Mouse (Mus musculus): ENCODE results near the gene Actr1b.
A peak's percentile ranks its signal among the peaks of the same experiment; 100 is the strongest.

The Actr1b gene

GRCm38 (mm10) chr1:36714311-36714710 is at the start of gene Actr1b:
Gene Actr1b (minus strand): TSS chr1:36714422.
- no peak for DNase-seq

DNA sequence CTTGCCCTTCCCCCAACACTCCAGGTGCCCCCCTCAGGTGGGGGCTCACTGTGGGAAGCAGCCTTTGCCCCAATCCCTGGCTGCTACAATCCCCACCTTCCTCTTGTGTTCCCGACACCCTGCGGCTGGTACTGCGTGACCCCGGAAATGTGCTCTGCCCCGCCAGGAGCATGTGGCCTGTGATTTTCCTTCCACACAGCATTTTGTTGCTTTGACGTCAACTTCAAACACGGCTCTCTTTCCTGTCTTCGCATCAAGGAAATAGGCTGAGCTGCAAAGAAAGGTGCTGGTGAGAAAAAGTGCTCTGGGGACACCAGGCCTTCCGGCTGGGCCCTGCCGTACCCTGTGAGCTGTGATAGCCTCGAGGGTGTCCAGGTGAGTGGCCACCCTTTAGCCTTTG is 47.3 kb upstream of the Actr1b start, which contains the start of gene Zap70:
Zap70 (plus strand) TSS at position 231 of the 400 bp plus-strand sequence.
- no peak for DNase-seq

DNA sequence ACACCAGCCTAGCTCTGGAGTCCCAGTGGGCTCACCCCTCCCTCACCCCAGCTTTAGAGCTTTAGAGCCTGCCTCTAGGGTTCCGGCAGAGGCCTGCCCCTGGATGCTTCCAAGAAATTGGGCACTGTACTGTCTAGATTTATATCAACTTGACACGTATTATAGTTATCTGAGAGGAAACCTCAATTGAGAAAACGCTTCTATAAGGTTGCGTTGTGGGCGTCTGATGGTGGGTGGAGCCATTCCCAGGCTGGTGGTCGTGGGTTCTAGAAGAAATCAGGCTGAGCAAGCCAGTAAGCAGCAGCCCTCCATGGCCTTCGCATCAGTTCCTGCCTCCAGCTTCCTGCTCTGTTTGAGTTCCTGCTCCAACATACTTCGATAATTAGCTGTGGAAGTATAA is 46.8 kb upstream of the Actr1b start:
- DNase-seq = no peak

GRCm38 (mm10) chr1:36760401-36760800 is 46.2 kb upstream of the Actr1b start:
- no peak for DNase-seq

GRCm38 (mm10) chr1:36759076-36759475 is 44.9 kb upstream of the Actr1b start:
- DNase-seq = no peak

DNA sequence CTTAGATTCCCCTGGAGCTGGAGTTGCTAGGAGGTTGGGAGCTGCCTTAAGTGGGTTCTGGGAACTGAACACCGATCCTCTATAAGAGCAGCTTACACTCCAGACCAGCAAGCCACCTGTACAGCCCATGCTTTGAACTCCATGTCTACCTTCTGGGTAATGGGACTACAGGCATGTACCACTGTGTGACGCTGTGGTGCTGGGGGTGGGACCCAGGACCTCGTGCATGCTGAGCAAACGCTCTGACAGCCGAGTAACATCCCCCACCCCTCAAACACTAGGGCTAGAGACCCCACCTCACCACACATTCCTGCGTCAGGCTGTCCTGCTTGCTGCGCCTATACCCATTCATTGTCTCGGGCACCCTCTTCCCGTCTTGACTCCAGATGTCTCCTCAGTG is 44.3 kb upstream of the Actr1b start:
- no peak for DNase-seq

GRCm38 (mm10) chr1:36753932-36754675 is 39.9 kb upstream of the Actr1b start:
- no peak for DNase-seq

DNA sequence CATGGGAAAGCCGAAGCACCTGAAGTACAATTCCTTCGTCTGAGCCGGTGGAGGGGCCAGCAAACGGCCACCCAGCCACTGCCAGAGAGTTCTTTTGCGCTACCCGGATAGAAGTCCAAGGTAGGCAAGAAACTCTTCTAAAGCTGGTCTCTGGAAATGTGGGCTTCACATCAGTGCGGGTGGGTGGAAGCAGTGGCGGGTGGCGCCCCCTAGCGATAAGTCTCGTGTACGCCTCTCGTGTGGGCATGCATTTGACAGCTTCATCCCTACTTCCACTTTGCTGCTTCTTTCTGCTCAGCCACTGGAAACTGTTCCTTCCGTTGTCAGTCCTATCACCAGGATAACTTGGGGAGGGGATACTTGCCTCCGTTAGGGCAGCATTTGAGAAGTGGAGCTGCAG is 32.2 kb upstream of the Actr1b start:
- DNase-seq = no peak

DNA sequence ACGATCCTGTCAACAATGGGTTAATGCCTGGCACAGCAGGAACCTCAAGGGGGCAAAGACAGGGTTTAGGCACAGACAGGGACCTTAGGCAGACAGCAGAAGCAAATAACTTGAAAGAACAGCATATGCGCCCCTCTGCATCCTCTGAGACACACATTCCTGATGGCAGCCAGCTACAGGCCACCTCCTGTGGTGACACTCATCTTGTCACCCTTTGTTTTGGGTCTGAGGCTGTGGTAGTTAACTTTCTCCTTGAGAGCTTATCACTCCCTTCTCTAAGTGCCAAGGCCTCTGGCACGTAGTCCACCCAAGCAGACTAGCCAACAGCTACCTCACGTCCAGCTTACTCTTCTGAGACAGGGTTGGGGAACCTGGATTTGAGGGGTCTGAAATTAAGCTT is 31.4 kb upstream of the Actr1b start:
- DNase-seq = no peak

GRCm38 (mm10) chr1:36744268-36744944 is 30.2 kb upstream of the Actr1b start:
- peak; percentile 84 for DNase-seq

GRCm38 (mm10) chr1:36743046-36743445 is 28.8 kb upstream of the Actr1b start:
- DNase-seq = no peak

- DNase-seq = no peak
Observed at GRCm38 (mm10) chr1:36739231-36739630, 25.0 kb upstream of the Actr1b start.

DNA sequence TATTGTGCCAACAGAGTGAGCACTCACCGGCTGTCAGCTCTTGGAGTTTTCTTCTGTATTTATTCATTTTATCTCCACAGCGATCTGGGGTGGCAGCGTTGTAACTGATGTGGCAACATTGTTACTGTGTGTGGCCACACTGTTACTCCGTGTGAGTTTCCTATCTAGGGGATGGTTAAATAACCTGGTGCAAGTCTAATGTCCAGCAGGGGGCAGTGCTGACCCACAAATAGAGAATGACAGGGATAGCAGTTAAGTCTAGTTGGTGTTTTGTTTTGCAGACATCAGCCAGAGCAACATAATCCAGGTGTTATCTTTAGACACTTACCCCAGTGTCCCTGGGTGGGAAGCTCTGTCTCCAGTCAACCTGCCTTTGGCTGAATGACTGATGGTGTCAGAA is 23.1 kb upstream of the Actr1b start:
- DNase-seq = peak; percentile 84

DNA sequence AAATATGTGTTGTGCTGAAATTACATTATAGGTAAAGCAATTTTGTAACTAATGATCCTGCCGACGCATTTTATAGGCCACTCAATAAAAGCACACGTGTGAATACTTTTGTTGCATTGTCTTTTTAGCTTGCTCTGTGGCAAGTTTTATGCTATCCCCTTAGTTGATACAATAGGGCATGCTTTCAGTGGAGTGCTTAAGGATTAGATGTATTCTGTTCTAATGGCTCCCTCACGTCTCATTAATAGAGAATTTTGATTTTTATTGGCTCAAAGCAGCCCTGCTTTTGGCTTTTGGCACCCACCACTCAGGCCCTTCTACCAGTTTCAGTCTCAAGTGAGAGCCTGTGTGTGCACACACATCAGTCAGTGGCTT is 9.8 kb upstream of the Actr1b start:
- no peak for DNase-seq

DNA sequence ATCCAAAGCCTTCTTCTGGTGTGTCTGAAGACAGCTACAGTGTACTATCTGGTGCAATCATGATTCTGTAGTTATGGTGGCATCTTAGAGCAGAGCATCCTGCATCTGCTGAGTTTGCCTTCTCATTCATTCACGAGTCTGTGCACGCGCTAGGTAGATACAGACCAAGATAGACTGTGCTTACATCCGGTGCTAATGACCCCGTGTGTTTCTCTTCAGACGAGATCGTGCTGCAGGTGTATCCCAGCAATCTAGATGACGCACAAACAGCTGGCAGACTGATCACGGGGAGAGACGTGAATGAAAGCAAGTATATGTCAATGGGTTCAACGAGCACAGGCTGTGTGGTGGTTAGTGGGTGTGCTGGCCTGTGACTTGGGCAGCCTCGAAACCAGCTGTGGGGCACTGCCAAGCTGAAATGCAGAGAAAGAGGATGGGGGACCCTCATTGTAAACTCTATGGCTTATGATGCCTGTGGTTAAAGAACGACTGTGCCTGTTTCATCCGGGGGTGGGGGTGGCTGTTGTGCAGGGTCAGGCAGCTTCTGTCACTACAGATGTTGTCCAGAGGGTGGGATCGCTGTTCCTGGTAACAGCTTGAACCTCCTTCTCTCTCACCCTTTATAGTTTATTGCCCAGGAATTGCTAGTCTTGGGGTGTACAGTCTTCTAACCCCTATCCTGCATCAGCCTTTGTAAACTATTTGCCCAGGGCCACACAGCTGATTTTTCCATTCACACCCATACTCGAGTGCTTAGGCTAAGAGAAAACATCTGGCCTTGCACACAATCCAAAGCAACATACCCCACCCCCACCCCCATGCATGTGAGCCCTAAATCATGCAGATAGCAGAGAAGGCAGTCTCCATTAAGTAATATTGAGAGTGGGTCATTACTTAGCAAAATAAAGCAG is 9.2 kb upstream of the Actr1b start:
- no peak for DNase-seq

DNA sequence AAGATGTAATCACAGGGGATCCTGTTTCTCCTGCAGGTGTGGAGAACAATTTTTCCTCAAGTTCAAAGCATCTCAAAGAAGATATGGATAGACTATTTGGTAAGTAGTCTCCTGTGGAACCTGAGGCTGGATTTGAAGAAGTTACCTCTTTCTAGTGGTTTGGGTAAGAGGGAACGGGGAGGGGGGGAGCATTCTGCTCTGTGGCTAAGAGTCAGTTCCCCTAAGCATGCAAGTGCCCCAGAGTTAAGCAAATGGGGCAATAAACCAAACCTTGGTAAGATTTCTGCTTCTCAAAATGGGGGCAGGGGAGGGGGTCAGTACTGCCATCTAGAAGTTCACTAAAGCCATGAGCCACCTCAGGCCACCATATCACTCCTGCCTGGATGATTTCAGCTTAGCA is 4.6 kb upstream of the Actr1b start:
- DNase-seq = no peak

- DNase-seq = peak; percentile 21
Observed at GRCm38 (mm10) chr1:36711104-36711503, 3.1 kb downstream of the Actr1b start.

GRCm38 (mm10) chr1:36709854-36710280 is 4.4 kb downstream of the Actr1b start, which contains the start of gene 4933424G06Rik:
Gene 4933424G06Rik (plus strand): TSS chr1:36710149.
- peak; percentile 99 for DNase-seq

DNA sequence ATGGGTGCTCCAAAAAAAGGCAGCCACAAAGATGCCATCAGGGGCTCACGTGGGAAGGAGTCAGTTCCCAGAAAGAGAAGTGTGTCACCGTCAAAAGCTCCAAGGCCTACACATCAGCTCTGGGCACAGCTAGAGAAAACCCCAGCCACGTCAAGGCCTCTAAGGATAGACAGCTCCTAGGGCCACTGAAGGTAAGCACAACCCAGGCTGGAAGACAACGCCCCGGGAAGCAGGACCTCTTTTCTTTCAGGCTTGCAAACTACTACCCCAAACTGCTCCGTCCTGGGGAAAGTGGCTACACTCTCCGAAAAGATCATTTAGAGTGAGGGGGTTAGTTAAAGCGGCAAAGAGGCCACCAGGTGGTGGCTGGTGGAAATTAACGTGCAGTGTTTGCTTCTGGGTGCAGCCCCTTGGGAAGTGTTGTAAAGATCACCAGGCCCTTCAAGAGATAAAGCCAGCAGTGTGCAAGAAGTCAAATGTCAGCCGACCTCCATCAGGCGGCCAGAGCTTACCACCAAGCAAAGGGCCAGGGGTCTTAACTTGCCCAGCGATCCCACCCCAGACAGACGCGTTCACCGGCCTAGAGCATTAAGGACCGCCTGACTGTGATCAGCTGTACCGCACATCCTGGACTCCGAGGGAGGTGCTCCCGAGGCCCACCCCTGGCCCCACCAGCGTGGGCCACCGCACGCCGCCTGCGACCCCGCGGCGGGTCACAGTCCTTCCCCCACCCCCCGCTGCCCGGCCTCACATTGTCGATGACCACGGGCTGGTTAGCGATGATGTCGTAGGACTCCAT is 5.0 kb downstream of the Actr1b start:
- DNase-seq = peak; percentile 58

DNA sequence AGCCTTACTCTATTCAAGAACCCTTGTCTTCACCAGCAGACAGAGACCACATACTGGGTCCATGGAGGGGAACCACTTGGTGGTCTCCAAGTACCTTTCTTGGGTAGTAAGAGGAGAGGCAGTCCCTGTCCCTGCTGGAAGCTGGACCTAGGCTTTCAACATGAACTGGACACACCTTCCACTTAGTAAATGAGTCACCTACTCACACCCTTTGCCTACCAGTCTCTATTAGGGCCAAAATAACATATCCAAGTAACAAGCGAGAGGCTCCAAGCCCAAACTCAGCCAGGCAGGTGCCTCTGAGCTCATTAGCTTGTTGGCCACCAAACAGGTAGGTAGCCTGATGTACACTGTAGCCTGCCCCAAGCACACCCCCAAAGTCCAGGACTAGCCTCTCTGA is 5.6 kb downstream of the Actr1b start:
- DNase-seq = no peak

DNA sequence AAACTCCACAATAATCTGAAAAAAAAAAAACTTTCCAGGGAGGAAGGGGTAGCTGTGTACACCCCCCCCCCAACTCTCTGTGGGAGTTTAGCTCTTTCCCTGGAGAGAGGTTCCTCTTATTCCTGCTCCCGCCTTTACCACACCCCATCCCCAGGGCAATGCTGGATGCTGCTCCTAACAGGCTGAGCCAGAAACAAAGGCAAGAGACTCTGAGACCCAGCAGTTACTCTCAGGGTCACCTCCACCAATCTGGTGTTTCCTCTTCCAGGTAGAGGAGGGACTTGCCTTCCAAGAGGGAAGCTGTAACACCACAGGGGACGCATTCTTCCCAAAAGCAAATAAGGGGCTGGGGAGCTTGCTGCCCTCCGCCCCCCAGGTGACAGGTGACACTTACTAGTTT is 6.4 kb downstream of the Actr1b start:
- peak; percentile 17 for DNase-seq

DNA sequence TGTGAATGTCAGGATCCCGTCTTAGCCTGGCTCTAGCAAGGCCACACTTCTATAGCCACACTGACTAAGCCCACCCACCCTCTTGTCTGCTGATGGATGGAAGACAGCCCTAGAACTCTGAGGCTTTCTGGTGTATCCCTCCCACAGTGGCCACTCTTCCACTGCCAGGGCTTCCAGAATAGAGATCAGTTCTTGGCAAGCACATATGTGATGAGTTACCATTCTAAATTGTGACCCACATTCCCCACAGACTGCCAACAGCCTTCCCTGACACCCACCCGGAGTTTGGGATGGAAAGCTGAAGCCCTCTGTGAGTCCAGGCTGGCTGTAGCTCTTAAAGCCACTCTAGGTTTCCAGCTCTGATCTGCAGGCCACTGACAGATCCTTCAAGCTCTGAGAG is 7.1 kb downstream of the Actr1b start:
- peak; percentile 21 for DNase-seq

- DNase-seq = no peak
Observed at GRCm38 (mm10) chr1:36697030-36697429, 17.2 kb downstream of the Actr1b start.

Measured in cerebellum, adult 9-10 months (tissue).